Mouse (Mus musculus) MEL (cell line): ENCODE data around the gene Mogat2.

Experiments
- CHD2 ChIP-seq: IDR thresholded peaks from 2 replicates; pipeline ENCODE4 v1.6.1; 2011; ENCODE audit warnings: low read length, improper control_type of control experiment
- CTCF ChIP-seq, 3 experiments: IDR thresholded peaks in 2 of 3; conservative IDR thresholded peaks in 1 of 3; 2 replicates each; pipeline ENCODE4 v1.5.1; 2011 to 2012; ENCODE audit warnings: low read length in 3 of 3, low read depth in 2 of 3, mild to moderate bottlenecking in 2 of 3, improper control_type of control experiment in 1 of 3, inconsistent platforms in 1 of 3, mixed read lengths in 1 of 3, moderate library complexity in 1 of 3; ENCODE audit not compliant: control insufficient read depth in 1 of 3, insufficient read depth in 1 of 3, poor library complexity in 1 of 3, severe bottlenecking in 1 of 3
- JUND ChIP-seq: IDR thresholded peaks from 2 replicates; pipeline ENCODE4 v1.6.1; 2011; ENCODE audit warnings: low read depth, mild to moderate bottlenecking, improper control_type of control experiment, low read length
- KAT2A ChIP-seq: conservative IDR thresholded peaks from 2 replicates; pipeline ENCODE4 v1.6.1; 2012; ENCODE audit warnings: low read depth, low read length, improper control_type of control experiment, inconsistent platforms
- POLR2A ChIP-seq, 2 experiments: IDR thresholded peaks; 2 replicates each; pipeline ENCODE4 v1.6.1; 2011 to 2012; ENCODE audit warnings: low read length in 2 of 2, mild to moderate bottlenecking in 2 of 2, control low read depth in 1 of 2, improper control_type of control experiment in 1 of 2, low read depth in 1 of 2, moderate library complexity in 1 of 2; ENCODE audit not compliant: control insufficient read depth in 1 of 2, insufficient read depth in 1 of 2, poor library complexity in 1 of 2
- RCOR1 ChIP-seq: IDR thresholded peaks from 2 replicates; pipeline ENCODE4 v1.6.1; 2012; ENCODE audit warnings: low read depth, mild to moderate bottlenecking, inconsistent platforms, low read length, improper control_type of control experiment
- TBP ChIP-seq: IDR thresholded peaks from 2 replicates; pipeline ENCODE4 v1.8.0; 2011; ENCODE audit warnings: low read depth, low read length, improper control_type of control experiment

GRCm38 (mm10) chr7:99228825-99229224, 9.6 kb downstream of the Mogat2 start:
- no peak for TF ChIP-seq CTCF (IDR thresholded peaks at IDR 0.05 in 2 of 3, conservative IDR thresholded peaks at IDR 0.05 in 1 of 3; ENCODE audit: control insufficient read depth in 1 of 3, insufficient read depth in 1 of 3, low read depth in 2 of 3, low read length in 3 of 3, poor library complexity in 1 of 3, severe bottlenecking in 1 of 3)
- no peak for TF ChIP-seq RCOR1
- no peak for TF ChIP-seq KAT2A
- no peak for TF ChIP-seq POLR2A (IDR thresholded peaks at IDR 0.05; ENCODE audit: control insufficient read depth in 1 of 2, insufficient read depth in 1 of 2, low read depth in 1 of 2, low read length in 2 of 2, poor library complexity in 1 of 2)
- no peak for TF ChIP-seq CHD2
- no peak for TF ChIP-seq JUND
- TF ChIP-seq TBP: no peak
